Mouse (Mus musculus) hindbrain, postnatal 0 days (tissue): ENCODE results near the gene Gm6763. TPM values are rescaled to one million over a fixed set of nuclear protein-coding genes. Genes with fewer than 3 reads are reported as not detected.

Experiments
- polyA plus RNA-seq: library from polyadenylated mRNA; unstranded; fragments of >200 nt; fragmentation: Nextera tagmentation; extraction: Ambion mirVana; gene quantifications from 2 replicates; pipeline ENCODE4 v1.2.1, GENCODE M21; 2015
- total RNA-seq: library from RNA; depleted of rRNA; stranded (reverse); fragments of >200 nt; gene quantifications from 2 replicates; pipeline ENCODE4 v1.2.3, GENCODE M21; 2014; rRNA removed

Gene Gm6763
- total and polyA plus RNA-seq, 2 experiments from 2014 or later, result not detected

Other genes starting within 250 kb of the Gm6763 start
- gene Gm21293, start 8.5 kb upstream of the Gm6763 start, total RNA-seq, result not detected in 2 replicates
- not detected in 2 replicates for gene Gm21293, start 8.5 kb upstream of the Gm6763 start, polyA plus RNA-seq
- not detected in 2 replicates for gene Gm8764, start 8.5 kb downstream of the Gm6763 start, total RNA-seq
- not detected in 2 replicates for gene Gm8764, start 8.5 kb downstream of the Gm6763 start, polyA plus RNA-seq
- not detected in 2 replicates for gene Gm21304, start 17.0 kb downstream of the Gm6763 start, total RNA-seq
- not detected in 2 replicates for gene Gm21304, start 17.0 kb downstream of the Gm6763 start, polyA plus RNA-seq
- gene Gm21312, start 25.5 kb downstream of the Gm6763 start, total RNA-seq, result not detected in 2 replicates
- gene Gm21312, start 25.5 kb downstream of the Gm6763 start, polyA plus RNA-seq, result not detected in 2 replicates
- gene Gm20765, start 34.0 kb downstream of the Gm6763 start, total RNA-seq, result not detected in 2 replicates
- gene Gm20765, start 34.0 kb downstream of the Gm6763 start, polyA plus RNA-seq, result not detected in 2 replicates
- gene Gm4340, start 42.5 kb downstream of the Gm6763 start, total RNA-seq, result not detected in 2 replicates
- gene Gm4340, start 42.5 kb downstream of the Gm6763 start, polyA plus RNA-seq, result not detected in 2 replicates